Mouse (Mus musculus): Measurements from ENCODE around the gene Ndufb8.

DNA sequence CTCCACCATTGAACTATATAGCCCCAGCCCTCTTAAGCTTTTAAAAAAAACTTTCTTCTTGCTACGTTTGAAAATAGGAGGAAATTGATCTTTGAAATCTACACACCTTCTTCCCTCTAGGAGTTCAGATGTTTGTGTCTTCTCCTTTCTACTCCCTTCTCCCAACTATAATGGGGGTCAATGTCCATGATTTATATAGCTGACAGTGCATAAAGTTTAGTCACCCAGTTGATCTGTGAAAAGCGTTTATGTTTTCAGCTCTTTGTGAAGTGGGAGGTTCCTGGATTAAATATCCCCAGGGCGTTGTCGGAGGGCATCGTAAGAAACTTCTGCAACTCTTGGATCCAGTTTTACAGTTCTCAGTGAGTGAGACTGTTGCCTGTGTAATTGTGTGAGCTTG, 55.0 kb downstream of the Ndufb8 start:
- TF ChIP-seq POLR2A (IDR thresholded peaks at IDR 0.05; ENCODE audit: insufficient read length, low read depth): no peak
- TF ChIP-seq CEBPB (IDR thresholded peaks at IDR 0.05; ENCODE audit: insufficient read depth, poor library complexity, severe bottlenecking): no peak
